Mouse (Mus musculus) midbrain, embryonic 13.5 days (tissue): Measurements from ENCODE around the gene Cacna1f. TPM values are rescaled to one million over a fixed set of nuclear protein-coding genes. Genes with fewer than 3 reads are reported as not detected.

Source experiments
- ATAC-seq: fragments of 200-750 bp; cut with Nextera tagmentation; 2 replicates; pipeline ENCODE4 v1.8.0; 2017; ENCODE audit warnings: mild to moderate bottlenecking, moderate TSS enrichment, moderate library complexity
- H3K27ac ChIP-seq: fragments of 300-500 bp; sonication (generic); 2 replicates; pipeline ENCODE4 v1.5.1; 2015; ENCODE audit warnings: inconsistent platforms, mild to moderate bottlenecking, moderate library complexity
- H3K27me3 ChIP-seq: fragments of 300-500 bp; sonication (generic); 2 replicates; pipeline ENCODE4 v1.6.1; 2015; ENCODE audit warnings: mild to moderate bottlenecking, inconsistent platforms
- H3K36me3 ChIP-seq: fragments of 300-500 bp; sonication (generic); 2 replicates; pipeline ENCODE4 v1.6.1; 2015; ENCODE audit warnings: mild to moderate bottlenecking, inconsistent platforms
- H3K4me1 ChIP-seq: fragments of 300-500 bp; sonication (generic); replicated peaks from 2 replicates; pipeline ENCODE4 v1.6.1; 2015; ENCODE audit warnings: inconsistent platforms
- H3K4me2 ChIP-seq: fragments of 300-500 bp; sonication (generic); replicated peaks from 2 replicates; pipeline ENCODE4 v1.6.1; 2015; ENCODE audit warnings: moderate library complexity, mild to moderate bottlenecking, inconsistent platforms
- H3K4me3 ChIP-seq: fragments of 300-500 bp; sonication (generic); replicated peaks from 2 replicates; pipeline ENCODE4 v1.5.1; 2015; ENCODE audit warnings: mild to moderate bottlenecking, inconsistent platforms
- H3K9ac ChIP-seq: fragments of 300-500 bp; sonication (generic); replicated peaks from 2 replicates; pipeline ENCODE4 v1.6.1; 2015; ENCODE audit warnings: mild to moderate bottlenecking, inconsistent platforms
- H3K9me3 ChIP-seq: fragments of 300-500 bp; sonication (generic); 2 replicates; pipeline ENCODE4 v1.6.1; 2016; ENCODE audit warnings: mild to moderate bottlenecking, inconsistent platforms
- WGBS: fragments of 180-500 bp; shearing (Covaris S2); methylation state at CpG from one replicate; pipeline ENCODE4 v1.1.7; 2015; 5-methylcytosine and 5-hydroxymethylcytosine counted together
- polyA plus RNA-seq: library from polyadenylated mRNA; unstranded; fragments of >200 nt; fragmentation: Nextera tagmentation; extraction: Ambion mirVana; gene quantifications from 2 replicates; pipeline ENCODE4 v1.2.1, GENCODE M21; 2015

Gene Cacna1f
- polyA plus RNA-seq, 1 experiment from 2014 or later, result 0.17 TPM

GRCm38 (mm10) chrX:7583881-7584280, 23.0 kb upstream of the Cacna1f start:
- peaks cover 7% of the 10 kb centered on the region; the same call in 1 of the 2 replicates for H3K36me3 ChIP-seq
- H3K9me3 ChIP-seq, result no peaks in the 10 kb centered on the region
- no peak overlapping the region for H3K27ac ChIP-seq
- 96% methylated on average over 11 of the region's 11 CpGs for WGBS
- no peaks in the 10 kb centered on the region for H3K27me3 ChIP-seq
- H3K4me1 ChIP-seq, result no peaks in the 10 kb centered on the region
- no peak overlapping the region for H3K4me3 ChIP-seq
- ATAC-seq, result no peak
- H3K4me2 ChIP-seq, result no peak overlapping the region
- H3K9ac ChIP-seq, result no peak overlapping the region

GRCm38 (mm10) chrX:7586356-7586755, 20.5 kb upstream of the Cacna1f start:
- no peak overlapping the region for H3K27ac ChIP-seq
- H3K4me2 ChIP-seq, result no peak overlapping the region
- ATAC-seq, result no peak
- H3K4me1 ChIP-seq, result no peaks in the 10 kb centered on the region
- H3K9ac ChIP-seq, result no peak overlapping the region
- peaks cover 14% of the 10 kb centered on the region; the same call in 1 of the 2 replicates for H3K36me3 ChIP-seq
- no peaks in the 10 kb centered on the region for H3K27me3 ChIP-seq
- 91% methylated on average over 5 of the region's 5 CpGs for WGBS
- no peak overlapping the region for H3K4me3 ChIP-seq
- H3K9me3 ChIP-seq, result no peaks in the 10 kb centered on the region

- H3K27me3 ChIP-seq, result no peaks in the 10 kb centered on the region
- WGBS, result 92% methylated on average over 9 of the region's 9 CpGs
- H3K9me3 ChIP-seq, result no peaks in the 10 kb centered on the region
- H3K36me3 ChIP-seq, result peaks cover 68% of the 10 kb centered on the region
- no peak overlapping the region for H3K27ac ChIP-seq
- no peak overlapping the region for H3K4me3 ChIP-seq
- H3K9ac ChIP-seq, result no peak overlapping the region
- ATAC-seq, result no peak
- H3K4me2 ChIP-seq, result no peak overlapping the region
- no peaks in the 10 kb centered on the region for H3K4me1 ChIP-seq
Measured at GRCm38 (mm10) chrX:7595371-7595770, 11.5 kb upstream of the Cacna1f start.

- no peak for ATAC-seq
- H3K36me3 ChIP-seq, result peaks cover 3% of the 10 kb centered on the region; the same call in 1 of the 2 replicates
- peaks cover 10% of the 10 kb centered on the region for H3K4me1 ChIP-seq
- H3K9ac ChIP-seq, result no peak overlapping the region
- no peaks in the 10 kb centered on the region; the same call in 1 of the 2 replicates for H3K9me3 ChIP-seq
- H3K4me2 ChIP-seq, result peak overlapping the region; percentile 52
- no peak overlapping the region for H3K4me3 ChIP-seq
- H3K27ac ChIP-seq, result no peak overlapping the region
- 79% methylated on average over 7 of the region's 7 CpGs for WGBS
- H3K27me3 ChIP-seq, result no peaks in the 10 kb centered on the region
Measured at GRCm38 (mm10) chrX:7604004-7604403, 2.9 kb upstream of the Cacna1f start.

GRCm38 (mm10) chrX:7604879-7605574, 1.9 kb upstream of the Cacna1f start, which contains the start of gene Ccdc22:
Gene Ccdc22 (minus strand): TSS chrX:7605517.
- no peaks in the 10 kb centered on the region for H3K36me3 ChIP-seq
- 23% methylated on average over 28 of the region's 28 CpGs for WGBS
- H3K27ac ChIP-seq, result peak within 1 kb of the TSS; percentile 17; the same call in 1 of the 2 replicates
- peak within 1 kb of the TSS; percentile 47 for H3K4me3 ChIP-seq
- H3K27me3 ChIP-seq, result no peaks in the 10 kb centered on the region
- H3K9me3 ChIP-seq, result no peaks in the 10 kb centered on the region; the same call in 1 of the 2 replicates
- peak within 1 kb of the TSS; percentile 52 for H3K4me2 ChIP-seq
- H3K9ac ChIP-seq, result peak within 1 kb of the TSS; percentile 37
- ATAC-seq, result peak; percentile 97
- H3K4me1 ChIP-seq, result peaks cover 10% of the 10 kb centered on the region

- H3K9ac ChIP-seq, result no peak overlapping the region
- WGBS, result 48% methylated on average over 8 of the region's 8 CpGs
- H3K27ac ChIP-seq, result no peak overlapping the region
- no peaks in the 10 kb centered on the region; the same call in 1 of the 2 replicates for H3K9me3 ChIP-seq
- H3K27me3 ChIP-seq, result no peaks in the 10 kb centered on the region
- no peak overlapping the region for H3K4me3 ChIP-seq
- ATAC-seq, result peak; percentile 68
- H3K36me3 ChIP-seq, result no peaks in the 10 kb centered on the region
- no peak overlapping the region for H3K4me2 ChIP-seq
- peaks cover 10% of the 10 kb centered on the region for H3K4me1 ChIP-seq
Measured at GRCm38 (mm10) chrX:7605575-7605941, 1.3 kb upstream of the Cacna1f start.

GRCm38 (mm10) chrX:7610035-7610434, 3.2 kb downstream of the Cacna1f start:
- H3K9ac ChIP-seq, result peak overlapping the region; percentile 65
- no peaks in the 10 kb centered on the region for H3K4me1 ChIP-seq
- ATAC-seq, result peak; percentile 22; the same call in 1 of the 2 replicates
- peak overlapping the region; percentile 39 for H3K4me3 ChIP-seq
- H3K36me3 ChIP-seq, result no peaks in the 10 kb centered on the region
- no peaks in the 10 kb centered on the region for H3K9me3 ChIP-seq
- no peaks in the 10 kb centered on the region for H3K27me3 ChIP-seq
- WGBS, result 23% methylated on average over 21 of the region's 21 CpGs
- peak overlapping the region; percentile 63 for H3K4me2 ChIP-seq
- no peak overlapping the region for H3K27ac ChIP-seq

- peak; percentile 53 for ATAC-seq
- H3K27ac ChIP-seq, result no peak overlapping the region
- H3K9me3 ChIP-seq, result no peaks in the 10 kb centered on the region
- H3K4me2 ChIP-seq, result peak overlapping the region; percentile 63
- peak overlapping the region; percentile 39 for H3K4me3 ChIP-seq
- H3K9ac ChIP-seq, result peak overlapping the region; percentile 65
- no peaks in the 10 kb centered on the region for H3K27me3 ChIP-seq
- H3K36me3 ChIP-seq, result no peaks in the 10 kb centered on the region
- no peaks in the 10 kb centered on the region for H3K4me1 ChIP-seq
- WGBS, result 29% methylated on average over 26 of the region's 26 CpGs
Measured at GRCm38 (mm10) chrX:7610536-7611258, 3.8 kb downstream of the Cacna1f start.

GRCm38 (mm10) chrX:7617889-7618551, 11.1 kb downstream of the Cacna1f start:
- WGBS, result 79% methylated on average over 12 of the region's 12 CpGs

GRCm38 (mm10) chrX:7632560-7632959, 25.7 kb downstream of the Cacna1f start:
- WGBS, result 86% methylated on average over 6 of the region's 6 CpGs
- no peak for ATAC-seq
- H3K36me3 ChIP-seq, result no peaks in the 10 kb centered on the region

More at GRCm38 (mm10) chrX:7617889-7618551, 11.1 kb downstream of the Cacna1f start:
- Histone ChIP-seq H3K27ac (no peak overlapping the region), H3K4me3 (no peak overlapping the region), H3K4me1 (no peaks in the 10 kb centered on the region), H3K27me3 (no peaks in the 10 kb centered on the region), H3K36me3 (no peaks in the 10 kb centered on the region), H3K9ac (no peak overlapping the region), H3K4me2 (no peak overlapping the region), H3K9me3 (no peaks in the 10 kb centered on the region)
- ATAC-seq, result no peak

GRCm38 (mm10) chrX:7635101-7635500, 28.2 kb downstream of the Cacna1f start:
- no peak overlapping the region for H3K27ac ChIP-seq
- no peaks in the 10 kb centered on the region for H3K4me1 ChIP-seq
- no peak for ATAC-seq
- H3K4me2 ChIP-seq, result no peak overlapping the region
- 76% methylated on average over 3 of the region's 3 CpGs for WGBS
- no peaks in the 10 kb centered on the region for H3K36me3 ChIP-seq
- no peaks in the 10 kb centered on the region for H3K9me3 ChIP-seq
- H3K27me3 ChIP-seq, result no peaks in the 10 kb centered on the region
- no peak overlapping the region for H3K4me3 ChIP-seq
- H3K9ac ChIP-seq, result no peak overlapping the region

More at GRCm38 (mm10) chrX:7632560-7632959, 25.7 kb downstream of the Cacna1f start:
- Histone ChIP-seq H3K4me3 (no peak overlapping the region), H3K9me3 (peaks cover 3% of the 10 kb centered on the region; the same call in 1 of the 2 replicates), H3K27ac (no peak overlapping the region), H3K4me2 (no peak overlapping the region), H3K9ac (no peak overlapping the region), H3K27me3 (no peaks in the 10 kb centered on the region), H3K4me1 (no peaks in the 10 kb centered on the region)
